Mouse (Mus musculus): ENCODE results near the gene Bcar1.
A peak's percentile ranks its signal among the peaks of the same experiment; 100 is the strongest.

The Bcar1 gene

DNA sequence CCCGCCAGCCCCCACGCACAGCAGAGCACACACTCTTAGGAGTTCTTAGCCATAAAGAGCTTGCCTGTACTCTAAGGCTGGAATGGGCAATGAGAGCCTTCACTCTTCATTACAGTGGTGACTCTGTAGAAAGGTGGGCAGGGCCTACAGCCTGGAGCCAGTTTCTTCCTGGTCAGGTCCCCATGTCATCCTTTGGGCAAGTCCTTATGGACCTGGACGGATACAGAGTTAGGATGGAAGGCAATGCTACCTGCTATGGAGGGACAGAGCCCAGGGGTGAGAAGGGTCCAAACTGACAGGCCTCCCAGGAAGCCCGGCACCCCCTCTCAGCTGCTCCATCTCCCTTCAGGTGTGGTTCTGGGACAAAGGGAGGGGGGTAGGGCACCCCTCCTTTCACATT is 7.8 kb downstream of the Bcar1 start:
- no peak for DNase-seq

DNA sequence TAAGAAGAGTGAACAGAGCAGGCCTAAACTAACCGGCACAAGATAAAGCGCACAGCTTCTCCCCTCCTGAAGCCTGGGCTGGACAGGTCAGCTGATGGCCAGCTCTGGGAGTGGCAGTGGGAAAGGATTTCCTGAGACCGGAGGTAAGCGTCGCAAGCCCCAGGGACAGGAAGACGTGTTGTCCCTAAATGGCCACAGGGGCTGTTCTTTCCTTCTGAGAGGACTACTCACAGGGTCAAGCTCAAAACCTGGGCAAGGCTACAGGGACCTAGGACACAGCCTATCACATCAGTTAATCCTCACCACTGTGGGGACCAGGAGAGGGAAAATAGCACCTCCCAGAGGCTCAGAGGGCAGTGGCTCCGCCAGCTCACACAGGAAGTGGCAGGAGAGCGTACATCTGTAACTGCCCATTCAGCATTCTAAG is 8.3 kb downstream of the Bcar1 start:
- DNase-seq, result peak; percentile 71

DNA sequence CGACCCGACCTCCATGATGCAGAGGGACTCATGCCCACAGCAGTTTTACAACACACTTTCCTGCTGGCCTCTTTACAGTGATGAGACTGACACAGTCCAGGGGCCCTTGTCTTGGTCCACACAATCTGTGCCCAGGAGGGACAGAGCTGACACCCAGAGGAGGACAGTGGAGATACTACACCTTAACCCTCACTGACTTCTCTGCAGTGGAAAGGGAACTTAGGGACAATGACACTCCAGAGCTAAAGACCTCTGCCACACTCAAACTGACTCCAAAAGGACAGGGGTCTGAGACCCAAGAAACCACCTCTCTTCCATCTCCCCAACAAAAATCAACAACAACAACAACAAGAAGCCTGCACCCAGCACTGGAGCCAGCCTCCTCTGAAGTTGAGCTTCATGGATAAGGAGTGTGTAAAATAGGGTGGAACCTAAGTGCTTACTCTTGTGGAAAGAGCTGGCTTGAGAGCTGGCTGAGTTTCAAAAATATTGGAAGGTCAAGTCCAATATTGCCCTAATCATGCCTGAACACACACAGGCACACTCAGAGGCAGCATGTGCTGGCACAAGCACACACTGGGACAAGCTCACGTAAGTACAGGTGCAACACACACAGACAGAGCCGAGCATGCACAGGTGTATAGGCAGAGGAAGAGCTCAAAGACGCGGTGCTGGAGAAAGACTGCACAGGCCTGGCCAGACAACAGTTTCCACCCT is 9.2 kb downstream of the Bcar1 start:
- peak; percentile 45 for DNase-seq

DNA sequence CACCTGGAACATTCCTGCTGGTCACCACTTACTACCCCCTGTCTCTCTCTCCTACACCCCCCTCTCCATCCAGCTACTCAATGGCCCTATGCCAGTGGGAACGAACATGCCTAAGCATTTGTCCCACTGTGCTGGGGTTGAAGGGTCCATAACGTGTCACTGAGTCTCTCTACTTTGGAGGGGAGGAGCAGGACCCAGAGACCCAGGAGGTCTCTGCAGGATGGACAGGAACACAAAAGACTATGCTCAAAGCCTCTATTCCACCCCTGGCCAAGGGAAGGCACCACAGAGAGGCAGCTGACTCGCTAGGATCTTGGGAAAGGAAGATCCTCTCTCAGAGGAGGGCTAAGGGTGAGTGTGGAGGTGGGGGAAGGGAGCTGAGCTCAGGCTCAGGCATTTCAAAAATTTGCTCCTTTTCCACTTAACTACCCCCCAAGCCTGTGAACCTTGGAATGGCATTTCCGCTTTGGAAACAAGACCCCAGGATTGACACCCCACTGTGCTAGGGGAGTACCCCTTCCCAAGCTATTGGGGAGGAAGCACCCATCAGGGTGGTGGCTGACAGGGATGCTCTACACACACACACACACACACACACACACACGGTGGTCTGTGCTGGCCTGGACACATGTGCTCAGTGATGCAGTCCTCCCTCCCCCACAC is 9.9 kb downstream of the Bcar1 start:
- DNase-seq, result peak; percentile 62

DNA sequence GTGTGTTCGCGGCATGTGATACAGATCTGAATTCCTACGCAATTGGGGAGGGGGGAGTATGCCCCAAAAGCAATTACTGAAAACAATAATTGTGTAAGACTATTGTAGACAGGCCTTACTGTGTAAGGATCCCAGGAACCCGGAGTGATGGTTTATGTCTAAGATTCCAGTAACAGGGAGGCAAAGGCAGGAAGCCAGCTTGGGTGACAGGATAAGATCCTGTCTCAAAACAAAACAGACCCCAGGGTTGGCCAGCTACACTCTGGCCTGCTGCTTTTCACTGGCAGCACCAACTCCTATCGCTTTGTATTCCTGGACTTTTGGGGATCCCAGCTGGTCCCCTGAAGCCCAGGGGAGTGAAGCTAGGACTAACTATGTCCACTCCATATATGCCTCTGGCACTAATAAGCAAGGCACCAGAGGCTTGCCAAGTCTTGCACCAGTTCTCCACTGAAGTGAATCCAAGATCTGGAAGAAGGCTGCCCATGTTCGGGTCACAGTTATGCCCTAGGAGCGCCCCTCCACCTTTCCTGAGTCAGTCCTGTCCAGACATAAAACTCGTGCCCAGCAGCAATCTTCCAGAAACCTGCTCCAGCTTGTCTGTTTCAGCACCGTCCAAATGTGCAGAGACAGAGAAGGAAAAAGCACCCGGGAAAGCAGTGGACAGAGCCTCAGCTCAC is 11.1 kb downstream of the Bcar1 start:
- peak; percentile 69 for DNase-seq

DNA sequence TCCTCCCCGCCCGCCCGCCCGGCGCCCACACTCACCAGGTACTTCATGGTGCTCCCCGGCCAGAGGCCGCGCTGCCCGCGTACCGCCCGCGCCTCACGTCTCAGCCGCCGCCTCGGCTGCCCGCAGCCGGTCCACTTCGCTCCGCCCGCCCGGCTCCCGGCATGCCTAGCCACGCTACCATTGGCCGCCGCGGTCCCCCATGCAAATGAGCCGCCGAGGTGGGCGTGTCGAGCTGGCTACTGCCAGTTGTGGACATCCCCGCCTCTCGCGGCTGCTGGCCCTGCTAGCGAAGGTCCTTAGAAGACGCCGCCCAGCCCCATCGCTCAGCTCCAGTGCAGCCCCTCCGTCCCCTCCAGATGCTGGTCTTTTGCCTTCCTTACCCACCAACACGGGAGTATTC is 11.6 kb downstream of the Bcar1 start:
- peak; percentile 98 for DNase-seq

DNA sequence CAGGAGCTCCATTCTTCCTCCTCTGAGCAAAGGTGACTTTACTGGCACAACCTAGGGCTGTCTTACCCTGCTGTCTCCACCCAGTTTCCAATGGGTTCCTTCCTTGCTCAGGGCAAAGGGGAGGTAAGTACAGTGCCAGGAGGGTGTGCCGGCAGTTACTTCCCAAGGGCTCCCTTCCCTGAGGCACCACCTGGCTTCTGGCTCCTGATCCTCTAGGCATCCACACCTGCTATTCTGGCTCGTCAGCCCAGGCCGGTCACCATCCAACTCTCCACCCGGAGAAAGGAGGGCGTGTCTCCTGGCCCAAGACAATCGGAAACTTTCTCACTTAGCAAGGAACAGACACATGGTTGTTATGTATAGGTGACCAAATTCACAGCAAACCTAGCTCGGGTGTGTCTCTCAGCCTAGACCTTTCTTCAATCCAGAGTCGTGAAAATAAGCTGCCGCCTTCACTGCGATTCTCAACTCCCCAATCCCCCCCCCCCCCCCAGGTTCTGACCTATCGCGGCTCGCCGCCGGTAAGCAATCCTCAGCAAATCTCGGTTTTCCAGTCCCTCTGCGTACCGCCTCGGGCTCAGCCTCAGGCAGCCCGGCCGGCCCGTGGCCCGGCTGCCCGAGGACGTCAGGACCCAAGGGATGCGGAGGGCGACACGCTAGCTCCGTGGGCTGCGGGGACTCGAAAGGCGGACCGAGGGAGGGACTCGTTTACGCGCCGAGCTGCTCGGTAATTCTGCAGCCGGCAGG is 12.2 kb downstream of the Bcar1 start:
- peak; percentile 84 for DNase-seq

DNA sequence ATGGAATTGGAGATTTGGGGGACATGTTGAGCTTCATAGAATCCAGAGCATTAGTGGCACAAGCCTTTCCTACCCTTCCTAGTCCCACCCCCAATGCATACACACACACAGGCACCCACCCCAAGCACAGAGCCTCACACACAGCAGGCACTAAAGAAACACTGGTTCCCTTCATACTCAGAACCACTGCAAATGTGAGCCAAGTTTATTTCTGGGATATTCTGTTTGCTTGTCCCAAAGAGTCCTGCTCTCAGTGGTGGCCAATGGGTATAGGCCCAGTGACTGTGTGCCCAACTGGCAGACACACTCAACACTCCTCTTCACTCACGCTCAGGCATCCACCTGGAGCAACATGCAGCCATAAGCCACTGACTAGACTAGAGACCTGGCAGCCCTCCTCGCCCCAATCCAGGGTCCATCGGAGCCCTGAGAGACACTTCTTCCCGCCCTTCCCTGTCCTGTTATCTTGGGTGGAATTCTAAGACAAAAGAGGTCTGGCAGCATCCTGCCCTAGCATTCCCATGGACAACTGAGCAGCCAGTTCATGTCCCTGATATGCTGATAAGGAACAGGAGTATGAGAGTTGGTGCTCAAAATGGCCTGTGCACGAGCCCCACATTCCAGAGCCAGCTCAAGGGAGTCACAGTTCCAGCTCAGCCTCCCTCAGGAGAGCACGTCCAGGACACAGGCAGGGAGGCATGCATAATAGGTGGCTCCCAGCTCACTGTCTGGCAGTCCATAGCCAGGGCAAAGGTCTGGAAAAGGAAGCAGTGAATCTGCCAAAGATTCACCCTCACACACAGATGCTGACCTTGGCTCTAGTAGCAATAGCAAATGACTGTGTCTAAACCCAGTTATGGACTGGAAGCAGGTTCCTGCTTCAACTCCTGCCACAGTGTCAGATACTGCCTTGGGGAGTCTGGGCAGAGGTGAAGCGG is 14.1 kb downstream of the Bcar1 start:
- DNase-seq, result peak; percentile 92

DNA sequence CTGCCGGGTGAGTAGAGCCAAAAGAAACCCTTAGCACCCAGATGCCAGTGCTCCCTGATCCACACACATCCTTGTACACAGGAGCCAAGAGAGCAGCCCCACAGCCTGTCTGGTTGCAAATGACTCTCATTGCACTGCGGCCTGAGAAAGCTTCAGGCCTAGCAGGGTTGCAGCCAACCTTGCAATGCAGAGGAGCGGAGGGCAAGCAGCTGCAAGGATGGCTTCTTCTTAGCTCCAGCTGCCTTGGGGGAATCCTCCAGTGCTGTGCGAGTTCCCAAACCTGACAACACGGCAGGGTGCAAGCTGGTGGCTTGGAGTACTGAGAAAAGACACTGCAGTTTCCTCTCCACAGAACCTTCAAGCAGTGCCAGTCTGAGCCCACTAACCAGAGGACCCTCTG is 15.1 kb downstream of the Bcar1 start:
- DNase-seq, result peak; percentile 10

DNA sequence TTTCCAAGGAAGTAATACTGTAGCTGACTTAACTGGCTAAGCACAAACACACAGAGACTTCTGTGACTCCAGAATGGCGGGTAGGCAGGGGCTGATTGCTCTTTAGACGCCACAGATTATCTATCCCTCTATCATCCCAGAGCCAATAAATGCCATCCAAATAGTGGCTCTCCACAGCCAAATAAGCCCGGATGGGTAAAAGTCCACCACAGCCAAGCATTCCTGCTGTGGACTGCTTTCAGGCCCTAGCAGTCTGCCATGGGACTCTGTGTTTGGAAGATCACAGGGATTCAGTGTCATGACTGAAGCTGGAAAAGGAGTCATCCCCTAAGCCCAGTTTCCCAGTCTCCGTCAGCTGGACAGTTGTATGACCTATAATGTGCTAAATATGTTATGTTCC is 16.1 kb downstream of the Bcar1 start:
- DNase-seq, result peak; percentile 32

DNA sequence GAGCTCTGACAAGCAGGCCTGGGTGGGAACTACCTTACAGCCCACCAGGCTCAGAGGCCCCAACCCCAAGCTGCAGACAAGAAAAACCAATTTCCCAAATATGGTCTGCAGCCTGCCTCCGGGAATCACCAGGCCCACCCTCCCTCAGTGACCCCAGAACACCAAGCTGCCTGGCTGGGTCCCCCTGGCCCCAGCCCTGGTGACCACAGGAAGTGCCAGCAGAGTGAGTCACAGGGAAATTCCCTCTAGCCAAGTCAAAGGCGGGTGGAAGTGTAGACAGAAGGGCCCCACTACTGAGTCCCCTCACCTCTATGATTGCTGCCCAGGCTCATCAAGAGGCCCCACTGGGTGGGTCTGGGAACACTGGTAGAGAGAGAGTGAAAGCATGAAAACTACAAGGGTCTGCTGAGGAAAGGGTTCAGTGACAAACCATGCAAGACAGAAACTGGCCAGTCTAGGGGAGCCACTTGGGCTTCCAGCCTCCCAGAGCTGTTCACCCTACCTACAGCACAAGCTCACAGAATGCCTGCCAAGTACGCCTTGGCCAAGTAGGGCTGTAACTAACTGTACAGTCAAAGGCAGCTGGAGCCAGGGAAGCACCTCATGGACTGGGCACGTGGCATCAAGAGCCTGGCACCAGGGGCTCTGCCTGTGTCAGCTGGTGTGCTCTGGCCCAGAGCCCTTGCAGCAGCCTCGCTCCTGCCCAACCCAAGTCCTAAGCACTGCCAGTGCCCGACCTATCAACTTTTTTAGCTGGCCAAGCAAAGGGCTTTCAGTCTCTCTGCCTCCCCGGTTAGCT is 17.3 kb downstream of the Bcar1 start:
- DNase-seq, result peak; percentile 98

DNA sequence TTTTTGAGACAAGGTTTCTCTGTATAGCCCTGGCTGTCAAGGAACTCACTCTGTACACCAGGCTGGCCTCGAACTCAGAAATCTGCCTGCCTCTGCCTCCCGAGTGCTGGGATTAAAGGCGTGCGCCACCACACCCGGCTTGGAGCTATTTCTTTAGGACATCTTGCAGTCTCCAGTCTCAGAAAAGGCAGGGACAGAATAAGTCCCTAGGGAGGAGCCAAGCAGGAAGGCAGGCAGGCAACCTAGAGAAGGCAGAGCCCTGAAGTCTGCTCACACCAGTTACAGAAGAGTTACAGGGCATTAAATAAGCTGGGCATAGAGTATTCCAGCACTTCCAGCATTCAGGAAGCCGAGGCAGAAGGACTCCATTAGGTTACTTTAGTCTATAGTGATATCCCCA is 18.3 kb downstream of the Bcar1 start:
- peak; percentile 15 for DNase-seq

DNA sequence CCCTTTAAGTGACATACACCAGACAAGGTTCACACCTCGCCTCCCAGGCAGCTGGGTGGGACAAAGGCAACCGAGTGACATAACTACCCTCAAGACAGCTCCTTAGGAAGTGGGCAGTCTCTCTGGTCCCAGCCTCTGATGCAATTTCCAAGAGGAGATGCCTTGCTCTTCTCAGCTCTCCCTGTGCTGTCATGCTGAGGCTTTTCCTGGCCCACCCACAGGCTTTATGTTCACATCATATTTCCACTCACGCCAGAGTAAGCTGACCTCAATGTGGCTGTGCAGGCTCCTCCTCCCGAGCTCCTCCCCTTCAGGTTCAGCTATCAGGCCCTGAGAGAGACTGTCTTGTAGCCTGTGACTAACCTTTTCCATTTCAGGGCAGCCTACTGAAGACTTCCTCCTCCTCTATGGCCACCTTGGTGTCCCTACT is 23.5 kb downstream of the Bcar1 start:
- DNase-seq, result peak; percentile 16

DNA sequence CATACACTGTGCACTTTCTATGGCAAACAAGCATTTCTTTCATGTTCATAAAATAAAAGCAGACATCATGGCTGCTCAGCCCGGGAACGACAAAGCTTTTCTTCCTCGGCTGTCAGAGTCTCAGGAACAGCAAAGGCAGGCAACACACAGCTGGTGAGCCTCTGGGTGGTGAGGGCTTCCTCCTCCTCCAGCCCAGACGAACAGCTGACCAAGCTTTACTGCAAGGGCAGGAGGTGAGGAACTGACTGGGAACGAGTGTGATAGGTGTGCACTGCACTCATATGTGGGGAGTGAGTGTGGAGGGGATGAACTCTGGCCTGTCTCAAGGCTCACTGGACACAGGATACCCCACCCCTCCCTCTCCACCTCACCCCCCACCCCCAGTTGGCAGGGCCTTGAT is 24.7 kb downstream of the Bcar1 start:
- peak; percentile 24 for DNase-seq

DNA sequence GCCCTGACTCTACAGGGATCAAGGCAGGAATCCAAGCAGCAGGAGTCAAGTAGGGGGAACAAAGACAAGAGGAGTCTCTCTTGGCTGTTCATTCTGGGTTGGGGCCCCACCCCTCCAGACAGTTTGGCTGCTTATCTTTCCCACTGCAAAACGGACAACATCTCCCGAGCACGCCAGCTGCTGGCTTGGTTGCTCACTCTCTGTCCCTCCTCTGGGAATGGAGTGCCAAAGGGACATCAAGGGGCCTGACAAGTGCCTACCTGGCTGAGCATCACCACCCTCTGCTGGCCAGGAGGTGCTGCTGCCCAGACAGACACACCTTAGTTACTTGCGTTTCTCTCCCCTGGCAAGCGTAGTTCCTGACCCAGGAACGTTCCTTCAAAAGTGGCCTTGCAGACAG is 25.7 kb downstream of the Bcar1 start:
- peak; percentile 34 for DNase-seq

DNA sequence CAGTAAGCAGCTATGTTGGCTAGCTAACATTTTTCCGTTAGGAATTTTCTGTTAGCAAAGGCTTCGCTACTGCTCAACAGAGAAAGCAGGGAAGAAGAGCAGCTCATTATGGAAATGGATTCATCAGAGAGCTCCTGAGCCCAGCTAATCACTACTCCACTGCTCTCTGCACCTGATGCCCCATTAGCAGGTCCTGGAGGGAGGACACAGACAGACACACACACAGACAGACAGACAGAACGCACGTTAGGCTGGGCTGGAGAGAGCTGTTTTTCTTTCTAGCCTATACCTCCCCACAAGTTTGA is 26.2 kb downstream of the Bcar1 start:
- DNase-seq, result no peak

DNA sequence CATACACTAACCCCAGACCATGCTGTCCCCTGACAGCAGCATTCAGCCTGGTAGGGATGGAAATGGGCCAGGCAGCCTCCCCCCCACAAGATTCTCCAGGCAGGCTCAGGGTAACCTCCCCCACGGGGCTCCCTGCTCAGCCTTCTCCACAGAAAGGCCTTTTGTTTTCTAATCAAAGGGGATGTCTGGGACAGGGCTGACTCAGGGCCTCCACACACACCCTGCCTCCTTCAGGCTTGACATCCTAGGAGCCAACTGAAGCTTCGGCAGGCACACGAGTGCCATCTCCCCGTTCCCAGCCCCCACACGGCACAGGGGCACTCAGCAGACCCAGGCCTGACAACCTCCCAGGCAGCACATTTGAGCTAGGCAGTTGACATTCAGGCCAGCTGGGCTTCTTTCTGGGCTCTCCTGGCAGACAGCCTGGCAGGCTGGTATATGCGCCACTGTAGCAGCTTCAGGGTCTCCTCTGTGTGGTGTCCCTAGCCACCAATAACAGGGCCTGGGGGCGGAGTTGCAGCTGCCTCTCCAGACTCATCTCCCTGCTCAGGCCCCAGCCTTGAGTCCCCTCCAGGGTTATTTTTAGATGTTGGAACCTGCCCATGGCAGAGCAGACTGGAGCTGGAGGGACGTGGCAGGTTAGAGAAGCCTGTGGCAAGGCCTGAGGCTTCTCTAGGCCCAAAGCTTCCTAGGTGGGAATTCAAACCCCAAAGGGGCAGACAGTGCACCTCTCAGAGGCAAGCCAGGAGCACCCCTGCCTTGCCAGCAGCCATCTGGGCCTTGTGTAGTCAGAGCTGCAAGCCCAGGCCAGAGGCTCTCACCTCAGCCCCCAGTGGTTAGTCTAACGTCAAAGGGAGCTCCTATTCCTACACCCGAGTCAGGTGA is 26.8 kb downstream of the Bcar1 start:
- peak; percentile 31 for DNase-seq

DNA sequence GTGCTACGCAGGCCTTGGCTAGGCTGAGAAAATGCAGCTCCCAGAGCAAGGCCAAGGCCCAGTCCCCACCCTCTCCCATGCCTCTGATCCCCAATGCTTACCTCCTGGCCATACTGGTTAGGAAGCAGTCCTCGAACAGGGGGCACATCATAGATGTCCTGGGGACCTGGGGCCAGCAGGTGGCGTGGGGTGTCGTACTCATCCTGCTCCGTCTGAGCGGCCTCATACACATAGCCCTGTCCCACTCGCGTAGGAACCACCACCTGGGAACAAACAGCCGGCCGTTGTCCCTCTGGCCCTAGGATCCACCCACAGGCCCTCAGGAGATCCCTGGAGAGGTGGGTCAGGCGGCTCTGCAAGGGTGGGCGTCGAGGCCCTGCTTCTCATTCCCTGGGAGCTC is 28.1 kb downstream of the Bcar1 start:
- DNase-seq, result no peak

DNA sequence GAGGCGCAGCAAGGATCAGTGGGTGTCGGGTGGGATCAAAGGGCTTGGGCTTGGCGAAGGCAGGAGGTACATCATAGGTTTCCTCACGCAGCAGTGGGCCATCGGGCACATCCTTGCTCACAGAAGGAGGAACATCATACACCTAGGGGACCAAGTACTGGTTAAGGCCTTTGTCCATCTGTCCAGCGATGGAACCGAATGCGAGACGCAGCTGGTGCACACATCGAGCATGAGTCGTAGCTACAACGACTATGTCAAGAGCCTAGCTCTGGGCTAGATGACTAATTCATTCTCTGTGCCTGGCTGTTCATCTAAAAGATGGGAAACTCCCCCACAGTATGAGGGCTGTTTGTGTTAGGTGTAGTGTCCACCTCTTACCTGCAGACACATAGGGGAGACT is 29.3 kb downstream of the Bcar1 start:
- DNase-seq, result peak; percentile 9

DNA sequence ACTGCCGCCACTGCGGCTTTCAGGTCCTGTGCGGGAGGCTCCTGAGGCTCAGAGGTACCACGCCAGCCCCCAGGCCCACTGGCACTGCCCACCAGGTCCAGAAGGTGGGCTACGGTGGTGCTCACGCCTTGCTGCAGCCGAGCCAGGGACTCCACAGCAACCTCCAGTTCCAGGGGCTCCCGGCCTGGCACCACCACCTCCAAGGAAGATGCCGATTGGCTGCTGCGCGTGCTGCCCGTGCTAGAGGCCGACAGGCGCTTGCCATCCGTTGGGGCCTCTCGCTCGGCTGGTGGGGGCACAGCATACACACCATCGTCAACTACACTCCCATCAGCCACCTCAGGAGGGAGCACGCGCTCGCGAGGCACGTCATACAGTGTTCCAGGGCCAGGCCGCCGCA is 29.8 kb downstream of the Bcar1 start:
- no peak for DNase-seq

DNA sequence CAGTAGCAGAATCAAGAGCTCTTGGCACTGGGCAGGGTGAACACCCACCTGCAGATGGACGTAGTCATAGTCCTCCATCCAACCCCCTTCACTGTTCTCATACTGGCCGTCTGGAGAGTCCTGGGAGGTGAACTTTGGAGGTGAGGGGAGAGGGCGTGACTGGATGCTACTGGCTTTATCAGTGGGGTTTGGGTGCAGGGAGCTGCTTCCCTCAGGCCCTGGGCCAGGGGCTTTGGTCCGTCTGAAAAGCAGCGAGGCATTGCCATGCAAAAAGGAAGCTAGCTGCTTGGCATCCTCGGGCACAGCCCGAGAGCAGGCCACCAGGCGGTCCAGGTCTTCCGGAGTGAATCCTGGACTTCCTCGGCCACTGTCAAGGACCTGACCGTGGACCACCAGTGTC is 30.3 kb downstream of the Bcar1 start:
- no peak for DNase-seq

Measured in kidney, adult 11 months (tissue).